Mouse (Mus musculus) embryonic facial prominence, embryonic 11.5 days (tissue): ENCODE measurements around the gene Socs4. TPM values are rescaled to one million over a fixed set of nuclear protein-coding genes. Genes with fewer than 3 reads are reported as not detected.

ENCODE experiments used
- ATAC-seq: fragments of 200-750 bp; cut with Nextera tagmentation; replicated peaks from 2 replicates; pipeline ENCODE4 v1.8.0; 2017; ENCODE audit warnings: low read depth; ENCODE audit not compliant: insufficient number of reproducible peaks, low FRiP score, low TSS enrichment
- DNase-seq: peaks from one replicate; pipeline ENCODE4 v3.0.0-alpha.2; 2015; ENCODE audit warnings: low spot score
- H3K27ac ChIP-seq: fragments of 300-500 bp; sonication (generic); replicated peaks from 2 replicates; pipeline ENCODE4 v1.5.1; 2014; ENCODE audit warnings: mild to moderate bottlenecking, low read depth, low read length, control low read depth
- H3K27me3 ChIP-seq: fragments of 300-500 bp; sonication (generic); 2 replicates; pipeline ENCODE4 v1.6.1; 2014; ENCODE audit warnings: mild to moderate bottlenecking, low read length, moderate library complexity, mixed read lengths; ENCODE audit not compliant: control insufficient read depth, insufficient read depth
- H3K36me3 ChIP-seq: fragments of 300-500 bp; sonication (generic); replicated peaks from 2 replicates; pipeline ENCODE4 v1.6.1; 2014; ENCODE audit warnings: low read depth, mild to moderate bottlenecking, low read length, moderate library complexity, mixed read lengths; ENCODE audit not compliant: control insufficient read depth, insufficient read depth
- H3K4me1 ChIP-seq: fragments of 300-500 bp; sonication (generic); 2 replicates; pipeline ENCODE4 v1.6.1; 2014; ENCODE audit warnings: low read length, mixed read lengths; ENCODE audit not compliant: control insufficient read depth, insufficient read depth
- H3K4me2 ChIP-seq: fragments of 300-500 bp; sonication (generic); 2 replicates; pipeline ENCODE4 v1.6.1; 2014; ENCODE audit warnings: low read depth, mild to moderate bottlenecking, control low read depth, low read length, moderate library complexity
- H3K4me3 ChIP-seq: fragments of 300-500 bp; sonication (generic); 2 replicates; pipeline ENCODE4 v1.5.1; 2014; ENCODE audit warnings: low read depth, low read length, control low read depth
- H3K9ac ChIP-seq: fragments of 300-500 bp; sonication (generic); replicated peaks from 2 replicates; pipeline ENCODE4 v1.6.1; 2014; ENCODE audit warnings: mild to moderate bottlenecking, control low read depth, low read length
- H3K9me3 ChIP-seq: fragments of 300-500 bp; sonication (generic); replicated peaks from 2 replicates; pipeline ENCODE4 v1.6.1; 2016; ENCODE audit warnings: mild to moderate bottlenecking, low read length, inconsistent platforms, mixed read lengths; ENCODE audit not compliant: control insufficient read depth
- WGBS: fragments of 180-500 bp; shearing (Covaris S2); extraction: QIAGEN DNeasy Blood & Tissue Kit; methylation state at CpG from one replicate; pipeline ENCODE4 v1.1.7; 2014; 5-methylcytosine and 5-hydroxymethylcytosine counted together
- polyA plus RNA-seq: library from polyadenylated mRNA; unstranded; fragments of >200 nt; fragmentation: Nextera tagmentation; extraction: Ambion mirVana; gene quantifications from 2 replicates; pipeline ENCODE4 v1.2.1, GENCODE M21; 2014

The Socs4 gene
- polyA plus RNA-seq, result 5.7 and 7.8 TPM in 2 replicates

DNA sequence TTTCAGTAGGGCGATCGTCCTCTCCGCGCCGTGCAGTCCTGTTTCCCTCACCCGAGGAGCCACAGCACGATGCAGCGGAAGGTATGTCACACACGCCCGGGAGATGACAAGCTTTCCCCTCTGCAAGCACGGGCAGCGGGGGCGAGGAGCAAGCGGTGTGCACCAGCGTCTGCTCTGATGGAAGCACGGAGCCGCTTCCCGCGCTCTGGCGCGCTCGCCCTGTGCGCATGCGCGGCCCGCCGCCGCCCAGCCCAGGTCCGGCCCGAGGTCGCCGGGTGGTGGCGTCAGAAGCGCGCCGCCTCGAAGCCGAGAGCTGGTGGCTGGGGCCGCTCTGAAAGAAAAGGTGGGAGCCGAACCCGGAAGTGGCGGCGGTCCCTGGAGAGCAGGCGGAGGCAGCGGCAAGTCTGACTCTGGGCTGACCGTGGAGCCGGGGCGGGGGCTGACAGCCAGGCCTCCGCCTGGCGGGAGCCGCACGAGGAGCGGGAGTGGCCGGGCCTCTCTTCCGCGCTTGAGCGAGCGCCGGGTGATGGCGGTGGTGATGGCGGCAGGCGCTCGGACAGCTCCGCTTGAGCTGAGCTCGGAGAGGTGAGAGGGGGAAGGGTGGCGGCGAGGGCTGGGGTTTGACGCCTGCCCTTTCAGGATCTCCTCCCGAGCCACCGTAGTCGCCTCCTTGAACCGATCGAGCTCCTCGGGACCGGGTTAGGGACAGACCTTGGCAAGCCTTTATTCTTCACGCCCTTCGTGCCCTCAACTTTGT, at the start of gene Socs4, which contains the start of gene Wdhd1:
Socs4 (plus strand) TSS at position 295 of the 757 bp plus-strand sequence.
Wdhd1 (minus strand) TSS at position 221 of the 757 bp plus-strand sequence.
- under 1% methylated on average over 74 of the region's 77 CpGs for WGBS
- Histone ChIP-seq H3K36me3 (no peaks in the 10 kb centered on the region; the same call in none of the 2 replicates), H3K27ac (peak within 1 kb of the TSS; percentile 87), H3K9ac (peak within 1 kb of the TSS; percentile 87), H3K4me1 (no peaks in the 10 kb centered on the region), H3K9me3 (no peaks in the 10 kb centered on the region), H3K27me3 (no peaks in the 10 kb centered on the region), H3K4me2 (peak within 1 kb of the TSS; percentile 72), H3K4me3 (peak within 1 kb of the TSS; percentile 87)
- ATAC-seq, result peak; percentile 98
- peak; percentile 94 for DNase-seq

GRCm38 (mm10) chr14:47229796-47230376, 46.8 kb upstream of the Socs4 start:
- no peaks in the 10 kb centered on the region for H3K9me3 ChIP-seq
- H3K36me3 ChIP-seq, result no peaks in the 10 kb centered on the region
- no peak for DNase-seq
- H3K27me3 ChIP-seq, result no peaks in the 10 kb centered on the region
- 78% methylated on average over 11 of the region's 11 CpGs for WGBS
- H3K4me2 ChIP-seq, result no peak overlapping the region
- no peak overlapping the region for H3K9ac ChIP-seq
- no peak overlapping the region for H3K4me3 ChIP-seq
- no peaks in the 10 kb centered on the region for H3K4me1 ChIP-seq
- no peak for ATAC-seq
- H3K27ac ChIP-seq, result no peak overlapping the region

- no peak for DNase-seq
- Histone ChIP-seq H3K27me3 (no peaks in the 10 kb centered on the region), H3K4me3 (no peak overlapping the region), H3K9me3 (no peaks in the 10 kb centered on the region), H3K4me1 (no peaks in the 10 kb centered on the region), H3K27ac (no peak overlapping the region), H3K36me3 (no peaks in the 10 kb centered on the region), H3K4me2 (no peak overlapping the region), H3K9ac (no peak overlapping the region)
- ATAC-seq, result no peak
- 76% methylated on average over 2 of the region's 2 CpGs for WGBS
Measured at GRCm38 (mm10) chr14:47233602-47234001, 43.1 kb upstream of the Socs4 start.

- H3K9ac ChIP-seq, result no peak overlapping the region
- no peak overlapping the region for H3K27ac ChIP-seq
- ATAC-seq (no peak), DNase-seq (no peak)
- 91% methylated on average over 3 of the region's 3 CpGs for WGBS
- no peak overlapping the region for H3K4me2 ChIP-seq
- H3K4me3 ChIP-seq, result no peak overlapping the region
- H3K4me1 ChIP-seq, result no peaks in the 10 kb centered on the region
- H3K27me3 ChIP-seq, result no peaks in the 10 kb centered on the region
- H3K36me3 ChIP-seq, result no peaks in the 10 kb centered on the region
- H3K9me3 ChIP-seq, result no peaks in the 10 kb centered on the region
Measured at GRCm38 (mm10) chr14:47234032-47234431, 42.7 kb upstream of the Socs4 start.

- Histone ChIP-seq H3K4me2 (no peak overlapping the region), H3K9ac (no peak overlapping the region), H3K4me1 (no peaks in the 10 kb centered on the region), H3K27me3 (no peaks in the 10 kb centered on the region), H3K27ac (no peak overlapping the region), H3K9me3 (no peaks in the 10 kb centered on the region), H3K4me3 (no peak overlapping the region), H3K36me3 (no peaks in the 10 kb centered on the region)
- DNase-seq (no peak), ATAC-seq (no peak)
- WGBS, result 80% methylated on average over 5 of the region's 5 CpGs
Measured at GRCm38 (mm10) chr14:47234526-47235250, 42.0 kb upstream of the Socs4 start.

DNA sequence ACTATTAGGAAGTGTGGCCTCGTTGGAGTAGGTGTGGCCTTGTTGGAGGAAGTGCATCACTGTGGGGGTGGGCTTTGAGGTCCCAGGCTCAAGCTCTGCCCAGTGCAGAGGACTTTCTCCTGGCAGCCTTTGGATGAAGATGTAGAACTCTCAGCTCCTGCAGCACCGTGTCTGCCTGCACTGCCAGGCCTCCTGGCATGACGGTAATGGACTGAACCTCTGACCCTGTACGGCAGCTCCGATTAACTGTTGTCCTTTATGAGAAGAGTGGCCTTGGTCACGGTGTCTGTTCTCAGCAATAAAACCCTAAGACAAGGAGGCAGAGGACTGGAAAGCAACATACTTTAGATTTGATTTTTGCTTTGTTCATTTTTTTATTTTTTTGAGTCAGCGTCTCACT, 40.2 kb upstream of the Socs4 start:
- Histone ChIP-seq H3K4me1 (no peaks in the 10 kb centered on the region), H3K4me2 (no peak overlapping the region), H3K27ac (no peak overlapping the region), H3K9me3 (no peaks in the 10 kb centered on the region), H3K4me3 (no peak overlapping the region), H3K36me3 (peaks cover 6% of the 10 kb centered on the region; the same call in 1 of the 2 replicates), H3K9ac (no peak overlapping the region), H3K27me3 (no peaks in the 10 kb centered on the region)
- DNase-seq (no peak), ATAC-seq (no peak)
- 92% methylated on average over 7 of the region's 7 CpGs for WGBS

- no peak overlapping the region for H3K4me3 ChIP-seq
- no peaks in the 10 kb centered on the region for H3K27me3 ChIP-seq
- WGBS, result 87% methylated on average over 4 of the region's 4 CpGs
- H3K4me1 ChIP-seq, result no peaks in the 10 kb centered on the region
- no peaks in the 10 kb centered on the region for H3K9me3 ChIP-seq
- no peak overlapping the region for H3K27ac ChIP-seq
- H3K36me3 ChIP-seq, result peaks cover 7% of the 10 kb centered on the region; the same call in 1 of the 2 replicates
- no peak overlapping the region for H3K4me2 ChIP-seq
- no peak overlapping the region for H3K9ac ChIP-seq
- DNase-seq (no peak), ATAC-seq (no peak)
Measured at GRCm38 (mm10) chr14:47237286-47237685, 39.4 kb upstream of the Socs4 start.
